Mouse (Mus musculus) lung, postnatal 14 days (tissue): ENCODE measurements around the gene Tbc1d10b.
A peak's percentile ranks its signal among the peaks of the same experiment; 100 is the strongest.
"Not testable (repeated sequence)": the region's sequence is repeated elsewhere in the genome, so short reads cannot be mapped to it uniquely, and the experiment has no call there.

ENCODE experiments used
- DNase-seq: peaks from one replicate; pipeline ENCODE4 v3.0.0; 2021

The Tbc1d10b gene

GRCm38 (mm10) chr7:127208295-127208552 lies at the start of gene Tbc1d10b:
Tbc1d10b (minus strand) TSS chr7:127208468.
- DNase-seq: no peak

- no peak for DNase-seq
These were observed 48.2 kb upstream of the Tbc1d10b start for GRCm38 (mm10) chr7:127256518-127256917.

GRCm38 (mm10) chr7:127255965-127256364 lies 47.7 kb upstream of the Tbc1d10b start:
- DNase-seq: no peak

- DNase-seq: no peak
These were observed 46.7 kb upstream of the Tbc1d10b start for GRCm38 (mm10) chr7:127255008-127255407.

GRCm38 (mm10) chr7:127253821-127254769 lies 45.8 kb upstream of the Tbc1d10b start:
- DNase-seq: peak; percentile 96

- DNase-seq: no peak
These were observed 45.1 kb upstream of the Tbc1d10b start for GRCm38 (mm10) chr7:127253341-127253740.

- DNase-seq: peak; percentile 37
These were observed 44.1 kb upstream of the Tbc1d10b start for GRCm38 (mm10) chr7:127252414-127252813.

GRCm38 (mm10) chr7:127250511-127250910 lies 42.2 kb upstream of the Tbc1d10b start:
- not testable (repeated sequence) for DNase-seq

- DNase-seq: peak; percentile 64
These were observed 36.6 kb upstream of the Tbc1d10b start for GRCm38 (mm10) chr7:127244658-127245510.

GRCm38 (mm10) chr7:127243870-127244657 lies 35.8 kb upstream of the Tbc1d10b start, which contains the start of gene Zfp771:
Zfp771 (plus strand) TSS chr7:127244274.
- DNase-seq: peak; percentile 96

GRCm38 (mm10) chr7:127243361-127243867 lies 35.1 kb upstream of the Tbc1d10b start:
- no peak for DNase-seq

- DNase-seq: no peak
These were observed 26.5 kb upstream of the Tbc1d10b start for GRCm38 (mm10) chr7:127234777-127235176.

GRCm38 (mm10) chr7:127233765-127234164 lies 25.5 kb upstream of the Tbc1d10b start:
- no peak for DNase-seq

- DNase-seq: no peak
These were observed 25.1 kb upstream of the Tbc1d10b start for GRCm38 (mm10) chr7:127233368-127233749.

- peak; percentile 82 for DNase-seq
These were observed 24.5 kb upstream of the Tbc1d10b start, which contains the start of the genes Zfp553 and Sept1 for GRCm38 (mm10) chr7:127232622-127233367. Zfp553 (plus strand) TSS chr7:127233061. Sept1 (minus strand) TSS chr7:127233130.

GRCm38 (mm10) chr7:127231826-127232621 lies 23.8 kb upstream of the Tbc1d10b start:
- no peak for DNase-seq

- no peak for DNase-seq
These were observed 23.1 kb upstream of the Tbc1d10b start for GRCm38 (mm10) chr7:127231376-127231775.

- peak; percentile 88 for DNase-seq
These were observed 20.5 kb upstream of the Tbc1d10b start for GRCm38 (mm10) chr7:127228615-127229303.

GRCm38 (mm10) chr7:127225147-127225995 lies 17.1 kb upstream of the Tbc1d10b start:
- no peak for DNase-seq
